Mouse (Mus musculus) stomach, embryonic 16.5 days (tissue): ENCODE data around the gene Ipp. TPM values are rescaled to one million over a fixed set of nuclear protein-coding genes. Genes with fewer than 3 reads are reported as not detected.

Experiments
- ATAC-seq: fragments of 200-750 bp; cut with Nextera tagmentation; 2 replicates; pipeline ENCODE4 v1.8.0; 2017; ENCODE audit warnings: moderate number of reproducible peaks, moderate TSS enrichment; ENCODE audit not compliant: insufficient read depth, low FRiP score
- H3K27ac ChIP-seq: fragments of 300-500 bp; sonication (generic); 2 replicates; pipeline ENCODE4 v1.5.1; 2014; ENCODE audit warnings: low read length
- H3K27me3 ChIP-seq: fragments of 300-500 bp; sonication (generic); 2 replicates; pipeline ENCODE4 v1.6.1; 2014; ENCODE audit warnings: low read length, control low read depth, mixed read lengths; ENCODE audit not compliant: control insufficient read depth, insufficient read depth
- H3K36me3 ChIP-seq: fragments of 300-500 bp; sonication (generic); 2 replicates; pipeline ENCODE4 v1.6.1; 2014; ENCODE audit warnings: low read length; ENCODE audit not compliant: control insufficient read depth, insufficient read depth
- H3K4me1 ChIP-seq: fragments of 300-500 bp; sonication (generic); 2 replicates; pipeline ENCODE4 v1.6.1; 2014; ENCODE audit warnings: low read length, control low read depth, mixed read lengths; ENCODE audit not compliant: control insufficient read depth, insufficient read depth
- H3K4me2 ChIP-seq: fragments of 300-500 bp; sonication (generic); 2 replicates; pipeline ENCODE4 v1.6.1; 2014; ENCODE audit warnings: low read depth, low read length, mixed read lengths
- H3K4me3 ChIP-seq: fragments of 300-500 bp; sonication (generic); replicated peaks from 2 replicates; pipeline ENCODE4 v1.5.1; 2014; ENCODE audit warnings: mild to moderate bottlenecking, low read length
- H3K9ac ChIP-seq: fragments of 300-500 bp; sonication (generic); 2 replicates; pipeline ENCODE4 v1.6.1; 2014; ENCODE audit warnings: low read length
- H3K9me3 ChIP-seq: fragments of 300-500 bp; sonication (generic); replicated peaks from 2 replicates; pipeline ENCODE4 v1.6.1; 2016; ENCODE audit warnings: low read length, control low read depth; ENCODE audit not compliant: control insufficient read depth
- WGBS: fragments of 180-500 bp; shearing (Covaris S2); extraction: QIAGEN DNeasy Blood & Tissue Kit; methylation state at CpG from one replicate; pipeline ENCODE4 v1.1.7; 2014; 5-methylcytosine and 5-hydroxymethylcytosine counted together
- polyA plus RNA-seq: library from polyadenylated mRNA; unstranded; fragments of >200 nt; fragmentation: Nextera tagmentation; extraction: Ambion mirVana; gene quantifications from 2 replicates; pipeline ENCODE4 v1.2.1, GENCODE M21; 2015

Gene Ipp
- polyA plus RNA-seq = 13.3 and 13.8 TPM in 2 replicates

GRCm38 (mm10) chr4:116507425-116508218, at the start of gene Ipp:
Gene Ipp, plus strand, starts transcription at chr4:116507549.
- WGBS = under 1% methylated on average over 55 of the region's 55 CpGs
- peak within 1 kb of the TSS; percentile 63 for H3K4me2 ChIP-seq
- peak within 1 kb of the TSS; percentile 54 for H3K4me3 ChIP-seq

GRCm38 (mm10) chr4:116461943-116462342, 45.4 kb upstream of the Ipp start:
- 95% methylated on average over 3 of the region's 3 CpGs for WGBS

More at GRCm38 (mm10) chr4:116507425-116508218, at the start of gene Ipp:
- H3K9ac ChIP-seq = peak within 1 kb of the TSS; percentile 74
- no peaks in the 10 kb centered on the region for H3K9me3 ChIP-seq
- H3K27ac ChIP-seq = peak within 1 kb of the TSS; percentile 84
- no peaks in the 10 kb centered on the region for H3K36me3 ChIP-seq
- peak; percentile 98 for ATAC-seq
- no peaks in the 10 kb centered on the region for H3K27me3 ChIP-seq
- H3K4me1 ChIP-seq = peaks cover 5% of the 10 kb centered on the region; the same call in 1 of the 2 replicates

GRCm38 (mm10) chr4:116463231-116464125, 43.9 kb upstream of the Ipp start:
- H3K9ac ChIP-seq = peak overlapping the region; percentile 95
- peak overlapping the region; percentile 98 for H3K4me3 ChIP-seq
- H3K36me3 ChIP-seq = no peaks in the 10 kb centered on the region
- no peaks in the 10 kb centered on the region for H3K27me3 ChIP-seq
- peak; percentile 46 for ATAC-seq
- peaks cover 16% of the 10 kb centered on the region for H3K4me1 ChIP-seq
- peaks cover 5% of the 10 kb centered on the region; the same call in 1 of the 2 replicates for H3K9me3 ChIP-seq
- H3K27ac ChIP-seq = peak overlapping the region; percentile 86
- under 1% methylated on average over 74 of the region's 74 CpGs for WGBS
- H3K4me2 ChIP-seq = peak overlapping the region; percentile 81

More at GRCm38 (mm10) chr4:116461943-116462342, 45.4 kb upstream of the Ipp start:
- Histone ChIP-seq H3K27me3 (no peaks in the 10 kb centered on the region), H3K27ac (no peak overlapping the region), H3K36me3 (no peaks in the 10 kb centered on the region), H3K9ac (no peak overlapping the region), H3K9me3 (no peaks in the 10 kb centered on the region), H3K4me2 (no peak overlapping the region), H3K4me1 (peaks cover 16% of the 10 kb centered on the region), H3K4me3 (no peak overlapping the region)
- ATAC-seq = no peak

- peaks cover 5% of the 10 kb centered on the region; the same call in 1 of the 2 replicates for H3K9me3 ChIP-seq
- WGBS = under 1% methylated on average over 52 of the region's 68 CpGs
- H3K4me1 ChIP-seq = peaks cover 16% of the 10 kb centered on the region
- H3K4me2 ChIP-seq = peak within 1 kb of the TSS; percentile 81
- H3K27me3 ChIP-seq = no peaks in the 10 kb centered on the region
- H3K27ac ChIP-seq = peak within 1 kb of the TSS; percentile 86
- H3K9ac ChIP-seq = peak within 1 kb of the TSS; percentile 95
- no peaks in the 10 kb centered on the region for H3K36me3 ChIP-seq
- peak; percentile 95 for ATAC-seq
- H3K4me3 ChIP-seq = peak within 1 kb of the TSS; percentile 98
Measured at GRCm38 (mm10) chr4:116464126-116464981, 43.0 kb upstream of the Ipp start, which contains the start of gene Mast2. Gene Mast2, minus strand, starts transcription at chr4:116464183.

GRCm38 (mm10) chr4:116481322-116481721, 26.0 kb upstream of the Ipp start:
- no peak for ATAC-seq
- WGBS = 55% methylated on average over 2 of the region's 2 CpGs

GRCm38 (mm10) chr4:116483476-116483875, 23.9 kb upstream of the Ipp start:
- no peak for ATAC-seq
- no peak overlapping the region for H3K27ac ChIP-seq

More at GRCm38 (mm10) chr4:116481322-116481721, 26.0 kb upstream of the Ipp start:
- Histone ChIP-seq H3K4me1 (0 out of 2 replicates have a peak, but pooled peaks cover 2% of the 10 kb centered on the region), H3K9ac (no peak overlapping the region), H3K27ac (no peak overlapping the region), H3K36me3 (no peaks in the 10 kb centered on the region), H3K4me2 (no peak overlapping the region), H3K9me3 (no peaks in the 10 kb centered on the region), H3K4me3 (no peak overlapping the region), H3K27me3 (no peaks in the 10 kb centered on the region)

GRCm38 (mm10) chr4:116491119-116491536, 16.2 kb upstream of the Ipp start:
- WGBS = 31% methylated on average over 2 of the region's 2 CpGs
- ATAC-seq = 0 out of 2 replicates have a peak, but pooled peaks have one; percentile 50
- no peak overlapping the region for H3K27ac ChIP-seq

More at GRCm38 (mm10) chr4:116483476-116483875, 23.9 kb upstream of the Ipp start:
- no peak overlapping the region for H3K9ac ChIP-seq
- H3K4me3 ChIP-seq = no peak overlapping the region
- WGBS = 13% methylated on average over 2 of the region's 2 CpGs
- no peaks in the 10 kb centered on the region for H3K27me3 ChIP-seq
- 0 out of 2 replicates have a peak, but pooled peaks cover 2% of the 10 kb centered on the region for H3K4me1 ChIP-seq
- no peak overlapping the region for H3K4me2 ChIP-seq
- H3K9me3 ChIP-seq = no peaks in the 10 kb centered on the region
- no peaks in the 10 kb centered on the region for H3K36me3 ChIP-seq

GRCm38 (mm10) chr4:116491886-116492285, 15.5 kb upstream of the Ipp start:
- no peaks in the 10 kb centered on the region for H3K36me3 ChIP-seq
- H3K27me3 ChIP-seq = no peaks in the 10 kb centered on the region
- no peak overlapping the region for H3K4me3 ChIP-seq
- no peak for ATAC-seq
- H3K9ac ChIP-seq = no peak overlapping the region
- peak overlapping the region; percentile 40; the same call in 1 of the 2 replicates for H3K27ac ChIP-seq
- H3K4me1 ChIP-seq = peaks cover 14% of the 10 kb centered on the region
- WGBS = 43% methylated on average over 2 of the region's 2 CpGs
- no peaks in the 10 kb centered on the region; the same call in 1 of the 2 replicates for H3K9me3 ChIP-seq
- H3K4me2 ChIP-seq = no peak overlapping the region

More at GRCm38 (mm10) chr4:116491119-116491536, 16.2 kb upstream of the Ipp start:
- Histone ChIP-seq H3K27me3 (no peaks in the 10 kb centered on the region), H3K4me3 (no peak overlapping the region), H3K36me3 (no peaks in the 10 kb centered on the region), H3K9me3 (no peaks in the 10 kb centered on the region; the same call in 1 of the 2 replicates), H3K4me2 (no peak overlapping the region), H3K9ac (no peak overlapping the region), H3K4me1 (peaks cover 14% of the 10 kb centered on the region)
